Mouse (Mus musculus) spleen, postnatal 14 days (tissue): ENCODE data around the gene Prim2.
"Not testable (repeated sequence)": the region's sequence is repeated elsewhere in the genome, so short reads cannot be mapped to it uniquely, and the experiment has no call there.

Experiments used
- DNase-seq, 2 experiments: peaks; one replicate each; pipeline ENCODE4 v3.0.0; 2021 to 2022; ENCODE audit warnings: low spot score in 2 of 2

Prim2 gene

GRCm38 (mm10) chr1:33657574-33658149 is 11.9 kb downstream of the Prim2 start:
- no peak for DNase-seq

- no peak for DNase-seq
Measured at GRCm38 (mm10) chr1:33650875-33651274, 18.7 kb downstream of the Prim2 start.

- DNase-seq = no peak
Measured at GRCm38 (mm10) chr1:33649534-33650108, 20.0 kb downstream of the Prim2 start.

- no peak for DNase-seq
Measured at GRCm38 (mm10) chr1:33649021-33649420, 20.6 kb downstream of the Prim2 start.

GRCm38 (mm10) chr1:33647661-33648060 is 21.9 kb downstream of the Prim2 start:
- DNase-seq = no peak

DNA sequence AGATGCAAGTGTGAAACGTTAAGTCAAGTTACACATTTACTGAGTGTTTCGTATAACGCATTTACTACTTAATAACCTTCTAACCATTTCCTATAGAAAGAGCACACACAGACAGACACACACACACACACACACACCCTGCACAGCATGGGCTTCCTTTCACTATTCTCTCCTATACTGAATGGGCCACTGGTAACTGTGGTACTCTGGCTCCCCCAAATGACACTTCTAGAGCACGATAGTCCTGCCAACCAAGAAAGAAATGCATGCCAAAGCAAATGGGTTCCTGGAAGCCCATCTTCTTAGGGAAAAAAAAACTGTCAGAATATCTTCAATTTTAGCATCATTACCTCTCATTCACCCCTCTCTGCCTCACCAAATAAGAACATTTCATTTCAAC is 22.4 kb downstream of the Prim2 start:
- no peak for DNase-seq

- no peak for DNase-seq
Measured at GRCm38 (mm10) chr1:33645689-33646088, 23.9 kb downstream of the Prim2 start.

DNA sequence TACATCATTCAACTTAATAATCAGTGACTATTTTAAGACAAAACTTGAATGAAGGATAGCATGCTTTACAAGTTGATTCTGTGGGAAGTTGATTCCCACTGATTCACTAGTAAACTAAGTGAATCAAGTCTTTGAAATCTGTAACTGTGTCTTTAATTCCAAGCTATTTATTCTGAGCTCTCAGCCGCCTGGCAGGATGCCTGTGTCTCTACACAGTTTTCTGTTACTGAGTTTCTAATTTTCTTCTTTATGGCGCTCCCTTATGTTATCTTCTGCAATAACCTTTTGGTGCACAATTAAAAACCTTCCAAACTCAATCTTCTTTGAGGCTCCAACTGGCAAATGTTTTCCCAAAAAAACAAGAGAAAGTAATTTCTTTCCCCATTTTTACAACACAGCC is 28.5 kb downstream of the Prim2 start:
- DNase-seq = no peak

GRCm38 (mm10) chr1:33640089-33640488 is 29.5 kb downstream of the Prim2 start:
- DNase-seq = no peak

- no peak for DNase-seq
Measured at GRCm38 (mm10) chr1:33639234-33639633, 30.4 kb downstream of the Prim2 start.

DNA sequence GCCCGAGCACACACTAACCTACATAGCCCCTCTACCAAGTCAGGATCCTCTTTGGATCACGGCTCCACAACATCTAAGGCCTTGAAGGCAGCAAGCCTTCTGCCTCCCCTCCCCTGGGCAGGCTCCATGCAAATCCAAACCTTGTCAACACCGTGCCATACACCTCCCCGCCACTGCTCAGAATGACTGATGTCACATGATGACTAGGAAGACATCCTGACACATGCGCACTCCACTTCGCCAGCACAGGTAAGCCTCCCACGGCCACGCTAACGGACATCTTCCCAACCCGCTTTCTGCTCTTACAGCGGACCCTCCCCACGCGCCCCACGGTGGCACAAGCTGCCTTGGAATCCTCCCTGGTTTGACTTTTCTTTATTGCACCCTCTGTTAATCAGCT is 31.8 kb downstream of the Prim2 start:
- no peak for DNase-seq

DNA sequence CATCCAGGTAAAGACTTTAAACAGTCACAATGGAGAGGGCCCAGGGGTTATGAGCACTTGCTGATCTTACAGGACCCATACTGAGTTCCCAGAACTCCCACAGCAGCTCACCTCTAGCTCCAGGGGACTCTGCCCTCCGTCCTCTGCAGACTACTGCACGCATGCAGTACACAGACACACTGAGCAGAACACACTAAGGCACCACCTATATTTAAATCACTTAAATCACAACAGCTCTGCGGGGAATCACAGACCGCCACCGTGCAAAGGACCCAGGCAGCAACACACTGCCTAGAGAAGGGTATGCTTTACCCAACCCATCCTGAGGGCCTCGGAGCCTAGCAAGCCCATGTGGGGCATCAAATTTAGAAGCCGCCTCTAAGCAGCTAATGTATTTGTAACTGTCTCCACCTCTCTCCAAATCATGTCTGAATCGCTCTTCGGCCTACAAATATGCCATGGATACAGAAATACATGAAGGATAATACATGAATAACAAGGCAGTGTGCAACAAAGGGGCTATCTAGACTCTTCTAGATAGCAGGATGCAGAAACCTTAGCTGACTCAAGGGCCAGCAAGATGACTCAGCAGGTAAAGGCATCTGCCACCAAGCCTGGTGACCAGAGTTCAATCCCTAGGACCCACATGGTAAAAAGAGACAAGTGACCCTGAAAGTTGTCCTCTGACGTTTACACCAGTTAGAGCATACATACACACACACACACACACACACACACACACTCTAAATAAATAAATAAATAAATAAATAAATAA is 33.0 kb downstream of the Prim2 start:
- DNase-seq = no peak

GRCm38 (mm10) chr1:33631002-33631618 is 38.5 kb downstream of the Prim2 start:
- not testable (repeated sequence) for DNase-seq

DNA sequence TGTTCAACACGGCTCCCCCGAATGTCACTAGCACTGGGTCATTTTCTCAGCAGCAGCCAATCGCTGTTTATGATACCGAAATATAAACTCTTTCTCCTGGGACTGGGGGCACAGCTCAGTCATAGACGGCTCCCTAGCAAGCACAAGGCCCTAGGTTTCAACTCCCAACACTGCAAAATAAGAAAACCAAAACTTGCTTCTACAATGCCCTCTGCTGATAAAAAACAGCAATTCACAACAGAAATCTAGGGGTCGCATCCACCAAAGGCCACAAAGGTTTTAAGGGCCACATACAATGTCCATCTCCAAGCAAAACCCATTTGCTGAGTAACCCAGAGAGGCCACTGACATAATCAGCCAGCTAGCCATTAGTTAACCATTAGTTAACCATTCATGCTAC is 41.8 kb downstream of the Prim2 start:
- no peak for DNase-seq

GRCm38 (mm10) chr1:33627070-33627469 is 42.5 kb downstream of the Prim2 start:
- no peak for DNase-seq

- DNase-seq = no peak
Measured at GRCm38 (mm10) chr1:33624900-33625299, 44.7 kb downstream of the Prim2 start.

DNA sequence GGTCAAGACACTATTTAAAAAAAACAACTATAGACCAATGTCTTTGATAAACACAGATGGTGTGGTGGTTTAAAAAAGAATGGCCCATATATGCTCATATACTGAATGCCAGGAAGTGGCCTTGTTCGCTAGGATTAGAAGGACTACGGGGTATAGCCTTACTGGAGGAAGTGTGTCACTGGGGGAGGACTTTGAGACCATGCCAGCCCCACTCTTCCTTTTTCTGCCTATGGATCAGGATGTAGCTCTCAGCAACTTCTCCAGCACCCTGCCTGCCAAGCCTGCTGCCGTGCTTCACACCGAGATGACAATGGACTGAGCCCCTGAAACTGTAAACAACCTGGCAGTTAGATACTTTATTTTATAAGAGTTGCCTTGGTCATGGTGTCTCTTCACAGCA is 45.2 kb downstream of the Prim2 start:
- DNase-seq = no peak

GRCm38 (mm10) chr1:33621791-33622190 is 47.8 kb downstream of the Prim2 start:
- no peak for DNase-seq

GRCm38 (mm10) chr1:33620091-33620788 is 49.4 kb downstream of the Prim2 start:
- no peak for DNase-seq

DNA sequence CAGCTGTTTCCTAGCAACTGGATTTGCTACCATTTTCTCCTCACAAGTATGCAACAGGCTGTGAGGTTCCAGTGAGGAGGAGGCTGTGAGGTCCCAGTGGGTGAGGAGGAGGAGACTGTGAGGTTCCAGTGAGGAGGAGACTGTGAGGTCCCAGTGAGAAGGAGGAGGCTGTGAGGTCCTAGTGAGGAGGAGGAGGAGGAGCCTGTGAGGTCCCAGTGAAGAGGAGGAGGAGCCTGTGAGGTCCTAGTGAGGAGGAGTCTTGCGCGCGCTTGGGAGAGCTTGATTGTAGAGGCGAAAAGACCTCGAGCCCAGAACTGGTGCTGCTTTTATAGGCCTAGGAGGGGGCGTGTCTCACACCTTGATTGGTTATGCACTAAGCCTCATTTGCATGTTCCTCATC is 53.0 kb downstream of the Prim2 start:
- DNase-seq = not testable (repeated sequence)

DNA sequence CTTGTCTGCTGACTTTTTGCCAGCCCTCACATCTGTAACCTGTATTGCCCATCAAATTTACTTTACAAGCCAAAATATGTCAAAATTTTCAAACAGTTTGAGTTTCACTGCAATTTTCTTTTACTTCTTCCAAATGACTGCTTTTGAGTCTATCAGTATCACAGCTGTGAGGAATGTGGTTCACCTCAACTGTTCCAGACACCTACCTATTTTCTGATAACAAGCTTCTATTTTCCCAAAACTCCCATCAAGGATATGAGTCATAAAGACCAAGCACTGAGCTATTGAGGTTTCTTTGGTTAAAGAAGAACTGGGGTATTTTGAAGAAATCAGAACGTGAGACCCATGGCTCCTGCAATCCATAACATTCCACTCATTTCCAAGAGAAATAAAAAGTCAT is 57.5 kb downstream of the Prim2 start:
- DNase-seq = no peak

DNA sequence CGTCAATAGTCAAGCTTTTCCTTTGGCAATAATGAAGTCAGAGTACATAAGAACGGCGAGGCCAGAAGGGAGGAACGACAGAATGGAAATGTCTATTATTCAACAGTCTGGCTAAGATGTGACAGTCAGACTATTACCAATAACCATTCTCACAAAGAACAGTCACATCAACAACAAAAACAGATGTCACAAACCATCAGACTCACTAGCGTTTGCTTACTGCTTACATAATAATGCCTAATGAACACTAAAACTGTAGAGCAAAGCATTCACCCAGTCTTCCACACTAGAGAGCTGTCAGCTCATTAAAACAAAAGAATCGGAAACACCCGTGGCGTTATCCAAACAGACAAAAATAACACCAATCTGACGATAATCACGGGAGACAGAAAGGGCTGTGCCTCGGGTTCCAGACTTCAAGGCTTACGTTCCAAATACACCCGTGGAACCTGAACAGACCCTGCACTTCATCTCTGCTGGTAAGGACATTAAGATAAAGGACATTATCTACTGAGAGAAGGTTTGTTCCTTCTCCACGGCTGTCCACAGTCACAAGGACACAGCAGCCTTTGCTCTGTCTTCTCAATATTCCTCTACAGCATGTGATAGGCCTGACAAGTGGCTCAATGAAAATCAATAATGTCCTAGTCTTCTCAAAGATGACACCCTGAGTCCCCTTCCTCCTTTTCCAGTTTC is 59.4 kb downstream of the Prim2 start:
- DNase-seq = no peak
